Mouse (Mus musculus) layer of hippocampus, postnatal 10 days (tissue): ENCODE data around the gene Pskh1. TPM values are rescaled to one million over a fixed set of nuclear protein-coding genes. Genes with fewer than 3 reads are reported as not detected.
A peak's percentile ranks its signal among the peaks of the same experiment; 100 is the strongest.

Experiments used
- DNase-seq, 2 experiments: peaks; one replicate each; pipeline ENCODE4 v3.0.0; 2021; ENCODE audit warnings: low spot score in 2 of 2
- microRNA-seq, 2 experiments: library from miRNA; unstranded; fragments of <30 nt; microRNA quantifications; one replicate each; pipeline ENCODE4 v1.2.0; 2021
- total RNA-seq, 2 experiments: library from RNA; stranded (reverse); gene quantifications; 2 replicates each; pipeline ENCODE4 v1.2.3; 2021

Pskh1 gene
- total RNA-seq, 2 experiments from 2014 or later = 8.1 to 8.3 TPM

DNA sequence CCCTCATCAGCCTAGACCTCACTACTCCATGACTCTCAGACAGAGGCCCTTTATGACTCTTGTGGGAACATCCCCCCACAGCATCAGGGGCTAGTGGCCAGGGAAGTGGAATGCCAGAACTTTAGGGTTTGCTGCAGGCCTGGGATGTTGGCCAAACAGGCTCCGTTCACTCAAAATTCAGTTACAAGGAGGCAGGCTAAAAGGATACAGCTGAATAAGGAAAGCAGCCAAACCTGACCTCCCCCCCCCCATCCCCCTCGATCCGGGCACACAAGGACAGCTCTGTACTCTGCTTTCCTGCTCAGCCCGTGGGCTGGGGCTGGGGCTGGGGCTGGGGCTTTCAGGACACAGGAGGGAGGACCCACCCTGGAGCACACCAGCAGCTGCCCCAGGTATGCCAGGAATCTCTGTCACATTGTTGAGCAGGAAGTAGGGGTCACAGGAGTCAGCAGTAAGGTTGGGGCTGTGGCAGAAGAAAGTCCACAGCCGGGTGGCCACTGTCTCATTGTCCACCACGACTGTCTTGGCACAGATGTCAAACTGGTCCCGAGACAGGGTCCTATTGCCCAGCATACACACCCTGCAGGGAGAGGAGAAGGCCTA is 50.9 kb downstream of the Pskh1 start:
- DNase-seq = peak; percentile 59 to 72

DNA sequence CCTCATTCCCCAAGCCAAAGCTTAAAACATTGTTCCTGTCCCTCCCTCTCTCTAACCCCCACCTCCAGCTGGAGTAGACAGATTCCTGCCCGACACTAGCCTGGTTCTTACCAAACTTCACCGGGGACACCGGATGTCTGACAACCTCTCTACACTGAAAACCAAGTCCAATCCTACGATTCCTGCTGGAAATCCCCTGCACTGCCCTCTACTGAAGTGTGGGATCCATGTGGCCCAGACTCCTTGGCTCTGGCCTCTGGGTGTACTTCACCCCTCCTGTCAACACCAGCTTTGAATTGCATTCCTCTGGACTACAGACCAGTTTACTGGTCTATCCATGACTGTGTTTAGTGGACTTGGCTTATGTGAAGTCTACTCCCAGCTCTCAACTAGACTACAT is 56.3 kb downstream of the Pskh1 start:
- no peak for DNase-seq

DNA sequence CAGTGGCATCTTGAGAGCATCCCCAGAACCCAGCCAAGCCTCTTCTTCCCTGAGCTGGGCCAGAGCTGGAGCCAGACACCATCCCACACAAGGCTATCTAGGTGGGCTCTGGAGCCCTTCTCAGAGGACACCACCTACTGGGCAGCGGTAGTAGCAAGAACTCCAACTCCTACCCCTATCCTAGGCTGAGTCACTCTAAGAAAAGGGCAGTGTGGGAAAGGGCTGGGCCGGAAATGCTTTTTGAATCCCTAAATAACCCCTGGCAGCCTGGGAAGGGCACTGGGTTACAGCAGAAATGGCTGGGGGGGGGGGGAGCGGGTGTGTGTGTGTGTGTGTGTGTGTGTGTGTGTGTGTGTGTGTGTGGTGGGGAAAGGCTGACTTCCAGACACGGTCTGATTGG is 57.6 kb downstream of the Pskh1 start:
- DNase-seq = no peak

DNA sequence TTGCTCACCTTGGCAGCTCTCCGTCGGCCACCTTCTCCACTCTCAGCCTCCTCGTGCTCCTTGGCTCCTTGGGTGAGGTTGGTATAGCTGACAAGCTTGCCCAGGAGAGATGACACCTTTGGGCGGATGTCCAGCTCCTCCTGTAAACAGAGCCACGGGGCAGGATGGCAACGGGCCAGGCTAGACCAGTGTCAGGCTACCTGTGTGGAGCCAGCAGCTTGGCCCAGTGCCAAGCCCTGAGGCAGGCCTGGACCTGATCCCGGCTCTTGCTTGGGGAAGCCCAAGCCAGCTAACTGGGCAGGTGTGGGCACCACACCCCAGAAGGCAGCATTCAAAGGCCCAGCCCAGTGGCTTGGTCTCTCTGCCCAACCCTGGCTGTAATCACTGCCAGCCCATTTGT is 59.1 kb downstream of the Pskh1 start:
- no peak for DNase-seq

DNA sequence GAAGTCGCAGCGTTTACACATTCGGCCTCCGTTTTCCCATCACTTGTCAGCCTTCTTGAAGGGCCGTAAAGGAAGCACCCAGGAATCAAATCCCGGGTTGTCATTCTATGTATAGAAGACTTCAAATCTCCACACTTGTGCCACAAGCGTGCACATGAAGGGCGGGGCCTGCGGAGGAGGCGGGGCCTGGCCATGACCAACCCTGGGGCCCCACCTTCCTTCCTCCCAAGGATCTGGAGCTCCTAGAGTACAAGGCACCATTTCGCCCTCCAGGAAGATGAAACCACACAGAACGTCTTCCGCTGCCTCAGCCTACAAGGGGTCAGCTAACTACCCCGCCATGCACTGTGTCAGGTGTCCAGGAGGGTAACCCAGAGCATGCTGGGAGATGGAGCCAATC is 60.9 kb downstream of the Pskh1 start:
- no peak for DNase-seq

DNA sequence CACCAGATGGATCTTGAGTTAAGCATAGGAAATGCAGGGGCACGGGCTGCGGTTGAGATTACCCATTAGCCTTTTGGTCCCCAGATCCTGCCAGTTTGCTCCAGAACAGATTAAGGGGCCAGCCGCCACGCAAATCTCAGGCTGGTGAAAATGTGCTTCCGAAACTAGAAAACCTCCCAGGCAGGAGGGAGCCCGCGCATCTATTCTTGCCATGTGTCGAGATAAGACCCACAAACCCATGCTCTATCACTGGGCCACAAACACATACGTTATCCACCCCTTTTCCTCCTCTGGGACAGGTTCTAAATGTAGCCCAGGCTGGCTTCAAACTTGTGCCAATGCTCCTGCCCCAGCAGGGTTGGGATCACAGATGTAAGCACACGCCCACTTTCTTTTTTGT is 61.3 kb downstream of the Pskh1 start:
- no peak for DNase-seq

- DNase-seq = no peak
These were observed 64.4 kb downstream of the Pskh1 start for GRCm38 (mm10) chr8:105964506-105965265.

DNA sequence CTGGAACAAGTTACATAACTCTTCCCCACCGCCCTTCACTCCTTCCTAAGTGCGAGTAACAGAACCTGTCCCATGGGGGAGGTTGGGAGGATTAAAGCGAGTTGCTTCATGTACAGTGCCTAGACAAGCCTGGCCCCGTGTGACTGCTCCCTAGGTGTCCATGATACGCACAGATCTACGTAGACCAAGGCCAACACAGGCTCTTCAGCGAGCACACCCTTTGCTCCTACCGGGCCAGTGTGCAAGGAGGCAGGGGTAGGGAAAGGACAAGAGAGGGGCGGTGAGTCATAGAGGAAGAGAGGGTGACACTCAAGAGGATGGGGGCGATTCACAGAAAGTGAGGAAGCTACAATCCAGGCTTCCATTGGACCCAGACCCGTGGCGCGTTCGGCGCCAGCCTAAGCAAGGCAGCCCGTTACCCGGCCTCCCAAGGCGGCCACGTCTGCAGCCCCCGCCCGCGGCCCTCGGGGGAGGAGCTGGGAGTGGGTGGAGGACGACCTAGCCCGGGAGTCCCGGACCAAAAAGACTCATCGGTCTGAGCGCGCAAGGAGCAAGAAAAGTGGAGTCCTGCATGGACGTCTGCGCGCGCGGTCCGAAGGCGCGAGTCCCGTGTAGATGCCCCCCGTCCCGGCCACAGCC is 65.1 kb downstream of the Pskh1 start:
- peak in 1 of 2 experiments; percentile 52 for DNase-seq

GRCm38 (mm10) chr8:105965905-105966341 is 65.7 kb downstream of the Pskh1 start, which contains the start of gene Slc12a4:
TSS of gene Slc12a4 (minus strand) at chr8:105966097.
- DNase-seq = peak; percentile 66 to 76

- no peak for DNase-seq
These were observed 66.6 kb downstream of the Pskh1 start for GRCm38 (mm10) chr8:105966692-105967311.

DNA sequence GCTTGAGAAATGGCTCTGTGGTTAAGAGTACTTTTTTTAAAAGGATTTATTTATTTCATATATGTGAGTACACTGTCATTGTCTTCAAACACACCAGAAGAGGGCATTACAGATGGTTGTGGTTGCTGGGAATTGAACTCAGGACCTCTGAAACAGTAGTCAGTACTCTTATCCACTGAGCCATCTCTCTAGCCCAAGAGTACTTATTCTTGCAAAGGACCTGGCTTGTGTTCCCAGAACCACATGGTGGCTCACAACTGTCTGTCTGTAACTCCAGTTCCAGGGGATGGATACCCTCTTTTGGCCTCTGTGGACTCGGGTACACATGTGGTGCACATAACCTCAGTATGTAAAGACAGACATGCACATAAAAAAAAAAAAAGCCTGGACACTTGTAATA is 69.1 kb downstream of the Pskh1 start:
- DNase-seq = no peak

DNA sequence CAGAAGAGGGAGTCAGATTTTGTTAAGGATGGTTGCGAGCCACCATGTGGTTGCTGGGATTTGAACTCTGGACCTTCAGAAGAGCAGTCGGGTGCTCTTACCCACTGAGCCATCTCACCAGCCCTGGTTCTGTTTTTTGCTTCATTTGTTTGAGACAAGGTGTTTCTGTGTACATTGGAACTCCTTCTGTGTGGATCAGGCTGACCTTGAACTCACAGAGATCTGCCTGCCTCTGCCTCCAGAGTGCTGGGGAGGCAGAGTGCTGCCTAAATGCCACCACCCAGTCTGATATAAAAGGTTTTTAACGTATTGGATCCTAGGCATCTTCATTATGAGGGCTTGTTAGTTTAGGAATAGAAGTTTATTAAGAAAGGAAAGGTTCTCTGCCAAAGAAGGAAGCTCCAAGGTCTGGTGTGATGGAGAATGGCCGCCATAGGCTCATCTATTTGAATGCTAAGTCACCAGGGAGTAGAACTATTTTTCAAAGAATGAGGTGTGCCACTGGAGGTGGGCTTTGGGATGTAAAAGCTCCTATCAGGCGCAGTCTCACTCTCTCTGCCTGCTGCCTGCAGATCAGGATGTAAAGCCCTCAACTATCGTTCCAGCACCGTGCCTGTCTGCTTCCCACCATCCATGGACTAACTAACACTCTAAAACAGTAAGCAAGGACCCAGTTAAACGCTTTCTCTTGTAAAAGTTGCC is 70.9 kb downstream of the Pskh1 start:
- DNase-seq = no peak

DNA sequence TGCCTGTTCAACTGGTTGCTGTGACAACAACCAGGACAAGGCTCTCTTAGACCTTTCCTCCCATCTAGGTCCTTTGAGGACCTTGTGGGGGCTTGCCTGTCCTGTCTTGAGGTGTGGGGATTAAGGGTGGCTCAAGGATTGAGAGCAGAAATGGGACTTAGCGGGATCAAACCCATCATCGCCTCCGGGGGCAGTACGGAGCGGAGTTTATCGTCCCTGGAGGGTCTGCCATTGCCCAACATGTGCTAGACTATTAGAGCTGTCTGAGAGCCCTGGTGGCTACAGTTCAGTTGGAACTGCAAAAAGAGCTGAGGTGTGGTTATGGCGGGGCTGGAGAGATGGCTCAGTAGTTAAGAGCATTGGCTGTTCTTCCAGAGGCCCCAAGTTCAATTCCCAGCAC is 75.1 kb downstream of the Pskh1 start:
- no peak for DNase-seq

- no peak for DNase-seq
These were observed 79.1 kb downstream of the Pskh1 start, which contains the start of gene Dpep3 for GRCm38 (mm10) chr8:105979325-105979724. TSS of gene Dpep3 (minus strand) at chr8:105979429.

- DNase-seq = no peak
These were observed 80.9 kb downstream of the Pskh1 start for GRCm38 (mm10) chr8:105981146-105981545.

Small RNA genes within 50 kb of the gene (microRNA-seq; reads per million reads assigned to microRNA genes)
- gene Mir7074 = 0 reads per million in 2 experiments

Other genes with a start within 250 kb of the Pskh1 start
- gene Carmil2, start 214.2 kb upstream of the Pskh1 start, total RNA-seq = 10 to 100 TPM; 48.6 to 52.4 TPM
- 10 to 100 TPM; 45.4 to 49.4 TPM for gene Acd, start 199.3 kb upstream of the Pskh1 start, total RNA-seq
- gene Pard6a, start 199.3 kb upstream of the Pskh1 start, total RNA-seq = 10 to 100 TPM; 38.6 to 39.7 TPM
- gene 4933405L10Rik, start 192.8 kb upstream of the Pskh1 start, total RNA-seq = not detected
- 10 to 100 TPM; 11.3 to 13.2 TPM for gene Enkd1, start 192.2 kb upstream of the Pskh1 start, total RNA-seq
- 10 to 100 TPM; 25.2 to 30.7 TPM for gene Gfod2, start 141.8 kb upstream of the Pskh1 start, total RNA-seq
- 10 to 100 TPM; 23.6 to 25.0 TPM for gene Ranbp10, start 73.1 kb upstream of the Pskh1 start, total RNA-seq
- under 1 TPM; 0.33 to 0.53 TPM for gene Tsnaxip1, start 72.7 kb upstream of the Pskh1 start, total RNA-seq
- 10 to 100 TPM; 23.9 to 25.4 TPM for gene Cenpt, start 47.2 kb upstream of the Pskh1 start, total RNA-seq
- 10 to 100 TPM; 32.1 to 34.2 TPM for gene Thap11, start 45.3 kb upstream of the Pskh1 start, total RNA-seq
- gene Nutf2, start 39.9 kb upstream of the Pskh1 start, total RNA-seq = 10 to 100 TPM; 23.3 to 42.6 TPM
- 10 to 100 TPM; 59.5 to 63.9 TPM for gene Edc4, start 19.6 kb upstream of the Pskh1 start, total RNA-seq
- 1 to 10 TPM in 1 of 2 experiments, under 1 TPM in 1; 0.66 to 1.5 TPM for gene Nrn1l, start 6.9 kb upstream of the Pskh1 start, total RNA-seq
- under 1 TPM; 0.85 to 0.91 TPM for gene Ctrl, start 33.4 kb downstream of the Pskh1 start, total RNA-seq
- gene Psmb10, start 38.0 kb downstream of the Pskh1 start, total RNA-seq = 10 to 100 TPM; 70.2 to 82.5 TPM
- gene Lcat, start 42.9 kb downstream of the Pskh1 start, total RNA-seq = 10 to 100 TPM; 30.1 to 30.7 TPM
- gene Slc12a4, start 65.7 kb downstream of the Pskh1 start, total RNA-seq = 10 to 100 TPM; 28.3 to 32.2 TPM
- gene Dpep3, start 79.0 kb downstream of the Pskh1 start, total RNA-seq = not detected
- 10 to 100 TPM; 20.9 to 21.5 TPM for gene Dus2, start 90.9 kb downstream of the Pskh1 start, total RNA-seq
- not detected for gene Dpep2nb, start 105.5 kb downstream of the Pskh1 start, total RNA-seq
- 10 to 100 TPM; 12.7 to 14.7 TPM for gene Ddx28, start 111.4 kb downstream of the Pskh1 start, total RNA-seq
- 1 to 10 TPM; 9.9 TPM for gene Nfatc3, start 158.4 kb downstream of the Pskh1 start, total RNA-seq
- gene Esrp2, start 236.5 kb downstream of the Pskh1 start, total RNA-seq = under 1 TPM in 1 of 2 experiments, not detected in 1; 0.29 TPM
- 10 to 100 TPM; 18.7 to 20.1 TPM for gene Pla2g15, start 250.0 kb downstream of the Pskh1 start, total RNA-seq